Mouse (Mus musculus) thymus, adult 2 months (tissue): ENCODE measurements at regions not wholly inside any gene's neighbourhood (a gene's known extent, or its start where the extent isn't known, plus 50 kb on each side); places are given as distances from the start of the nearest gene placed in this dataset.

ENCODE experiments used
- CTCF ChIP-seq: fragments of 200-500 bp; IDR thresholded peaks from 2 replicates; pipeline ENCODE4 v1.5.1; 2012; ENCODE audit warnings: mild to moderate bottlenecking, control low read depth, low read length, moderate library complexity, borderline replicate concordance; ENCODE audit not compliant: control insufficient read depth, poor library complexity, insufficient read depth; ENCODE audit errors: extremely low read depth
- POLR2A ChIP-seq: fragments of 200-500 bp; IDR thresholded peaks from 2 replicates; pipeline ENCODE4 v1.6.1; 2012; ENCODE audit warnings: mild to moderate bottlenecking, low read length, control low read depth, moderate library complexity; ENCODE audit not compliant: control insufficient read depth, poor library complexity, insufficient read depth; ENCODE audit errors: extremely low read depth

DNA sequence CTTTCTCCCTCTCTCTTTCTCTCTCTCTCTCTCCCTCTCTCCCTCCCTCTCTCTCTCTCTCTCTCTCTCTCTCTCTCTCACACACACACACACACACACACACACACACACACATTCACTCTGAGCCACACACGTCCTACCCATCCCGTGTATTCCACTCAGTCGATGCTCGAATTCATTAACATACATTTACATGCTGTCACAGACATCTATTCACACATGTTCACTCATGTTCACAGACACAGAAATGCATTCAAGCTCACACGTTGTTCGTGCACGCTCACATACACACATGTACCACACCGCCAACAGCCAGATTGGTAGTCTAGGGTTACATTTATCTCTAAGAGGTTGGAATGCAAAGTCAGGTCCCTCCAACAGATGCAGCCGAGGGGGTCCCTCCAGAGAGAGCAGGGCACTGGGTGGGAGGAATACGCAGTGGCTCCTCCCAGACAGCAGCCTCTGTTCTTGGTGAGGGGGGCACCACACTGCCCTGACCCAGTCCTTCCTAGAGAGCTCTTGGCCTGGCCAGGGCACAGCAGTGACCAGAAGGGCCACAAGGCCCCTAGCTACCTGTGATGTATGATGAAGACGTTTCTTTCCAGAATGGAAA is 96.8 kb downstream of the Tle3 start:
- no peak for TF ChIP-seq CTCF
- TF ChIP-seq POLR2A: no peak
